Mouse (Mus musculus): ENCODE data around the gene Astn2.
"Not testable (repeated sequence)": the region's sequence is repeated elsewhere in the genome, so short reads cannot be mapped to it uniquely, and the experiment has no call there.

GRCm38 (mm10) chr4:65679786-65680185, 724.6 kb downstream of the Astn2 start:
- TF ChIP-seq POLR2A (IDR thresholded peaks at IDR 0.05; ENCODE audit: borderline replicate concordance, low read depth, low read length); CTCF (IDR thresholded peaks at IDR 0.05; ENCODE audit: low read depth, low read length): not testable (repeated sequence)
